Mouse (Mus musculus) regulatory T cell (primary cell): ENCODE data around the gene Rgsl1.
"Not testable (repeated sequence)": the region's sequence is repeated elsewhere in the genome, so short reads cannot be mapped to it uniquely, and the experiment has no call there.

ENCODE experiments used
- in situ Hi-C: fragments of 300-600 bp; cut with MboI, MseI; formaldehyde crosslinking; loops from one replicate; pipeline ENCODE4 v1.15.1; 2025; ENCODE audit warnings: high pct_unique_total_duplicates

Gene Rgsl1

GRCm38 (mm10) chr1:153778205-153778604, 65.7 kb downstream of the Rgsl1 start:
- in situ Hi-C loops = loop anchor here (5.0 to 25.0 kb wide), 2 partner anchors 596 to 1241 kb away; no protein-coding TSS in a partner anchor

- in situ Hi-C loops = loop anchor here (5.0 to 25.0 kb wide), 2 partner anchors 594 to 1239 kb away; no protein-coding TSS in a partner anchor
These were observed 67.7 kb downstream of the Rgsl1 start for GRCm38 (mm10) chr1:153776257-153776656.

- in situ Hi-C loops = loop anchor here (5.0 to 25.0 kb wide), 2 partner anchors 593 to 1238 kb away; no protein-coding TSS in a partner anchor
These were observed 68.8 kb downstream of the Rgsl1 start for GRCm38 (mm10) chr1:153775174-153775573.

GRCm38 (mm10) chr1:153770776-153771167, 73.2 kb downstream of the Rgsl1 start:
- in situ Hi-C loops = no loop called here

- in situ Hi-C loops = no loop called here
These were observed 73.8 kb downstream of the Rgsl1 start for GRCm38 (mm10) chr1:153769998-153770775.

GRCm38 (mm10) chr1:153769571-153769970, 74.4 kb downstream of the Rgsl1 start:
- in situ Hi-C loops = not testable (repeated sequence)

- in situ Hi-C loops = no loop called here
These were observed 75.5 kb downstream of the Rgsl1 start for GRCm38 (mm10) chr1:153768465-153768864.

GRCm38 (mm10) chr1:153767281-153767680, 76.7 kb downstream of the Rgsl1 start:
- in situ Hi-C loops = no loop called here

- in situ Hi-C loops = no loop called here
These were observed 77.6 kb downstream of the Rgsl1 start for GRCm38 (mm10) chr1:153766298-153766697.

- in situ Hi-C loops = no loop called here
These were observed 79.8 kb downstream of the Rgsl1 start for GRCm38 (mm10) chr1:153764136-153764535.

- in situ Hi-C loops = loop anchor here (5.0 kb wide), 2 partner anchors 53 to 93 kb away; no protein-coding TSS in a partner anchor
These were observed 90.0 kb downstream of the Rgsl1 start for GRCm38 (mm10) chr1:153753725-153754464.

- in situ Hi-C loops = loop anchor here (5.0 kb wide), 2 partner anchors 55 to 95 kb away; no protein-coding TSS in a partner anchor
These were observed 91.4 kb downstream of the Rgsl1 start for GRCm38 (mm10) chr1:153752521-153752920.

- in situ Hi-C loops = loop anchor here (5.0 kb wide), 2 partner anchors 55 to 95 kb away; no protein-coding TSS in a partner anchor
These were observed 92.1 kb downstream of the Rgsl1 start for GRCm38 (mm10) chr1:153751763-153752301.

GRCm38 (mm10) chr1:153750054-153750453, 93.9 kb downstream of the Rgsl1 start:
- in situ Hi-C loops = loop anchor here (5.0 kb wide), 2 partner anchors 57 to 97 kb away; no protein-coding TSS in a partner anchor

- in situ Hi-C loops = loop anchor here (5.0 kb wide), 1 partner anchor 192 kb away; no protein-coding TSS in a partner anchor
These were observed 94.6 kb downstream of the Rgsl1 start, which contains the start of gene Rnasel for GRCm38 (mm10) chr1:153749211-153749801. Gene Rnasel (plus strand): TSS chr1:153749426.

- in situ Hi-C loops = loop anchor here (5.0 kb wide), 1 partner anchor 191 kb away; no protein-coding TSS in a partner anchor
These were observed 95.4 kb downstream of the Rgsl1 start for GRCm38 (mm10) chr1:153748549-153748948.

- in situ Hi-C loops = loop anchor here (5.0 kb wide), 1 partner anchor 191 kb away; no protein-coding TSS in a partner anchor
These were observed 95.9 kb downstream of the Rgsl1 start for GRCm38 (mm10) chr1:153747861-153748530.

GRCm38 (mm10) chr1:153746728-153747127, 97.2 kb downstream of the Rgsl1 start:
- in situ Hi-C loops = loop anchor here (5.0 kb wide), 1 partner anchor 189 kb away; no protein-coding TSS in a partner anchor

- in situ Hi-C loops = loop anchor here (5.0 kb wide), 1 partner anchor 189 kb away; no protein-coding TSS in a partner anchor
These were observed 97.7 kb downstream of the Rgsl1 start for GRCm38 (mm10) chr1:153746119-153746670.
